Mouse (Mus musculus) kidney, adult 2 months (tissue): ENCODE measurements around the gene Rasal3.

Source experiments
- CTCF ChIP-seq: fragments of 200-500 bp; conservative IDR thresholded peaks from 2 replicates; pipeline ENCODE4 v1.5.1; 2011; ENCODE audit warnings: low read depth, mild to moderate bottlenecking, control low read depth, low read length, moderate library complexity, mixed read lengths; ENCODE audit not compliant: insufficient read depth, insufficient read length
- POLR2A ChIP-seq: fragments of 200-500 bp; IDR thresholded peaks from one replicate; pipeline ENCODE4 v1.6.1; 2011; ENCODE audit warnings: low read depth, low read length, control low read depth

DNA sequence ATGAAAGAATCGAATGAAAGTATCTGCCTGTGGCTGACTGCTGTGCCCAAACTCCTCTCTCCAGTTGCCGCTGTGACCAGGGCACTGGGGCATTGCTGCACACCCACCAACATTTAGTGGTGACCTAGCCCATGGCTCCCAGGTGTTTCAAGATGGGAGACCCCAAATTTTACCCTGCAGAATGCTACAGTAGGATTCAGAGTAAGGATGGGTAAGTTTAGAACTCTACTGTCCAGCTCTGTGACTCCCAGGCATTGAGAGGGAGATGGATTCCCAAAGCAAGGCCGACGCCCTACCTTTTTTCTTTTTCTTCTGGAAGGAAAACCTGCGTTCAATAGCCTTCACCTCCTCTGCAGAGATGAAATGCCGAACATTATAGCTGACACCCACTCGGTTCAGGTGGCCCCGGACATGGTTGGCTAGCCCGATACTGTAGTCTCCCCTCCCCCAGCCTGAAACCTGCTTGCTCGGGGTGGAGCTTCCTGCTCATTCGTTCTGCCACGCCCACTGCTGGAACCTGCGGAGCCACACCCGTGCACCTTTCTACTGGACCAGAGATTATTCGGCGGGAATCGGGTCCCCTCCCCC lies 34.3 kb downstream of the Rasal3 start:
- TF ChIP-seq CTCF: no peak
- no peak for TF ChIP-seq POLR2A
